Mouse (Mus musculus): ENCODE results near the gene Pmepa1.

Gene Pmepa1

DNA sequence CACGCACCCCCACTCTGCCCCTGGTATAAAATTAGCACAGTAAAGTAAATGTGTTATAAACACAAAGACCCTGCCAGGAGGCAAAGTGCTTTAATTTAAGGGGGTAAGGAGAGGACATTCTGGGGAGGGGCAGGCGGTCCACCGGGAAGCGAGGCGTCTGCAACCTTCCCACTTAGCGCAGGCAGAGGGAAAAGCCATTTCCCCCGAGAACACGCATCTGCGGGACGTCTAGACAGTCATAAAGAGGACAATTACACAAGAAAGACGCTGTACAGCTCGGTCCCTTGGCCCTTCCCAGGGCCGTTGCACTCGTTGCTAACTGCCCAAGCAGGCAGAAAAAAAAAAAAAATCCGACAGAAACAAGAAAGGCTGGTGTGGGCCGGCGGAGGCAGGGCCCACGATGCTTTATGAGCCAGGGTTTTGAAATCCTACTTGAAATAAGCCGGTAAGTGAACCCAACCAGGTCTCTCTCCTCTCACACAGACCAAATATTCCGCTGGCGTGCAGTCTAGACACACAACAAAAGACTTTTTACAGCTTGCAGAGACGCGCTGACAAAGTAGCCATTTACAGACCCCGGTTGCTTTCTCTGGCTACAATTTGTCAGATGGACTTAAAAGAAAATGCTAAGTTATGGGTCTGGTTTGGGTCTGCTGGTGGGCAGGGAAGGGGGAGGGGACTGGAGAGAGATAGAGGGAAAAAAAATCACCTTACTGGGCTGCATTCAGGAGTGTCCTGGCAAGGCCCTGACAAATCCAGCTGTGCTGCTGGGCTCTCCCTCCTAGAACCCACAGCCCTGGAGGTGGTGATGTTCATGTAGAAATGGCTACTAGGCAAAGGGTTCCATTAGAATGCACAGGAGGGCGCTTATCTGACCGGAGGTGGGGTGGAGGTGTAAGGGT is 22.3 kb downstream of the Pmepa1 start:
- peak; percentile 70 for DNase-seq (ENCODE audit: low spot score)

DNA sequence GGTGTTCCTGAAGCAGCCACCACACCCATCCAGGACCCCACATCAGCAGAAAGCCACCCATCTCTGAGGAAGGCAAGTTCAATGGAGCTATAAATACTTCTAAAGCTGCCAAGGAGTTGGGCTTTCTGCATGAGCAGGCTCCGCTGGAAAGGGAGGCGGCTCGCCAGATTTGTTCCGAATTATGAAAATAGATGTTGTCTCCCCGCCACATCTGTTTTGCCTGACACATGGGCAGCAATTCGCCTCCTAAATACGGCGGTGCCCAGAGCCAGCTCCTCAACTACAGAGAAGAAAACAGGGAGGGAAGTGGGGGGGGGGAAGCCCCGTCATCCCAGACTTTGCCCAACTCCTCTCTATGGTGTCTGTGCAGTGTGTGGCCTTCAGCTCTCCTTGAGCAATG is 24.7 kb downstream of the Pmepa1 start:
- no peak for DNase-seq (ENCODE audit: low spot score)

DNA sequence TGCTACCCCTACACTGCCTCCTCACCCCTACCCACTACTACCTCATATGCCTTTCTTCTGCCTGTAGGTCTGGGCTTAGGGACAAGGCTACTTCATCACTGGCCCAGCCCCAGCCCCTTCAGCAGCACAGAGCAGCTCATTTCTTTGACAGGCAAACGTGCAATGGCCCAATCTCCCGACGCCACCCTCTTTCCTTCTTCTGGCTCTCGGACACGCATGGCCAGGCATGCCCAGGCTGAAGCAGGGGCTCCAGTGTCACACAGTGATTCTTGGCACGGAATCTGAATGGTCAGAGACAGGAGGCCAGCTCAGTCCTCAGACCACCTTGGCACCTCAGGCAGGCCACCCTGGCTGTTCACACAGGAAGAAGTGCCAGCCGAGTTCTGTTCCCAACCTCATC is 25.2 kb downstream of the Pmepa1 start:
- DNase-seq (ENCODE audit: low spot score): no peak

DNA sequence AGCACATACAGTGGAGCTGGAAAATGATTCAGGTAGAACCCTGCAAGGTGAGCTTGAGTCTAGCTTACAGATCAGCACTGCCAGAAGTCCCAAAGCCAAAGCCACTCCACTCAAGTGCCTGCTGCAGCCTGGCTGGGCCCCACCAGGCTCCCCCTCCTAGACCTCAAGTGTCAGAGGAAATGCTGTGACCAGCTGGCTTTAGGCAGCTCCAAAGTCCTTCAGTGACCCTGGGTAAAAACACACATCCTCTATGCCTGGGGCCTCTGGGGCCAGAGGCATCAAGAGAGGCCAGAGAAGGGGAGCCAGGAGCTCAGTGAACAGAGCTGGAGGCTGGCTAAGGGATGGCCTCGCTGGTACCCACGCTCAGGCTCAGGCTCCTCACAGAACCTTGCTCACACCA is 25.9 kb downstream of the Pmepa1 start:
- DNase-seq (ENCODE audit: low spot score): no peak

DNA sequence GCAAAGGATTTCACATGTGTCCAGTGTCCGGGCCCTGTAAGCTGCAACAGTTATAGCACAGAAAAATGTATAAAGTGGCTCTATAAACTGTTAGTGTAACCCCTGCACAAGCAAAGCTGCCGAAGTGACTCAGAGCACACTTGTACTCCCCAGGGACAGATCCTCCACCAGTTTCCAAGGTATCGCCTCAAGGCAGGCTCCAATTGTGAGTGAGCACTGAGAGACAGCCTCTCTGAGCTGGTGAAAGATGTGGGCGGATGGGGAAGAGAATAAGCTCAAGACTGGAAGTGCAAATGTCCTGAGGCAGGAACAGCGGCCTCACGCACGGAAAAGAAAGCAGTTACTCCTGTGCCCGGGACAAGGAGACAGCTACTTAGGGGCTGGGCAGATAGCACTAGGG is 26.4 kb downstream of the Pmepa1 start:
- DNase-seq (ENCODE audit: low spot score): no peak

DNA sequence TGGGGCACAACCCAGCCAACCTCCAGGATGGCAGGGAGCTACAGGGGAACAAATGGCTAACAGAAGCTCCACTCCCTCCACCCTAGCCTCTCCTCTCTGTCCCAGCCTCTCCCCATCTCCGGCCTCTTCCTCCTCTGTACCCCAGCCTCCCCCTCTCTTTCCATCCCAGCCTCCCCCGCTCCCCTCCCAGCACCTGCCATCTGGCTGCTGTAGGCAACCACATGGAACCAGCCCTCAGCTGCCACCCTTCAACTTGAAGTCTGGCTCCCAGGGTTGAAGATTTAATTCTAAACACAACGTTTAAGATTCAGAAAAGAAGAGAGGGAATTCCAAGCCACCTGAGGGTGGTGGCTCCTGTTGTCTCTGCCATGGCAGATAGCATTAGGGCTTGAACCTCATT is 26.9 kb downstream of the Pmepa1 start:
- DNase-seq (ENCODE audit: low spot score): no peak

DNA sequence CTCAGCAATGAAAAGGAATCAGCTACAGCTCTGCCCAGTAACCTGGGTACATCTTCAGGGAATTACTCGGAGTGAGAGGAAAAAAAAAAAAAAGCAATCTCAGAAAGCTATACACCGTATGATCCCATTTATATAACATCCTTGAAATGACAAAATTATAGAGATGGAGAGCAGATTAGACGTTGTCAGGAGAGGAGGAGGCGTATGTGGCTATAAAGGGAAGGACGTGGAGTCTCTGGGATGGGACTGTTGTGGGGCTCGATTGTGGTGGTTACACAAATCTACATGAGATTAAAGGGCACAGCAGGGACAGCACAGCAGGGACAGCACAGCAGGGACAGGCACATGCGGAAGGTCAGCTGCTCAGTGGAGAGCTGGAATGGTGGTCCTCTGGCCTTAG is 27.5 kb downstream of the Pmepa1 start:
- no peak for DNase-seq (ENCODE audit: low spot score)

DNA sequence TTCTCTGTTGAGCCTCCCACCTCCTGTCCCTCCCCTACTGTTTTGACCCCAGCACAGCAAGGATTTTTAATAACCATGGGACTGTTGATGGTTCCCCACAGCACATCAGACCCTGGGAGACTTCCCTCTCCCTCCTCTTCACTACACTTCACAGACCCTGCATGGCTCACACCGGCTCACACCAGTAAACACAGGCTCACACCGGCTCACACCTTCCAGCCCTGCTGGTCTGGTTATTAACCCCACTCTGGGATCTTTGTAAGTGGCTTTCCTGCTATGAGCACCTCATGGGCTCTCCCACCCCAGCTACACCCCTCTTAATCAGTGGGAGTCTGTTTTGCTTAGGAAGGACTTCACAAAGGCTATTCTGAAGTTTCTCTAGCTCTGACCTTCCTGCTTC is 28.4 kb downstream of the Pmepa1 start:
- no peak for DNase-seq (ENCODE audit: low spot score)

DNA sequence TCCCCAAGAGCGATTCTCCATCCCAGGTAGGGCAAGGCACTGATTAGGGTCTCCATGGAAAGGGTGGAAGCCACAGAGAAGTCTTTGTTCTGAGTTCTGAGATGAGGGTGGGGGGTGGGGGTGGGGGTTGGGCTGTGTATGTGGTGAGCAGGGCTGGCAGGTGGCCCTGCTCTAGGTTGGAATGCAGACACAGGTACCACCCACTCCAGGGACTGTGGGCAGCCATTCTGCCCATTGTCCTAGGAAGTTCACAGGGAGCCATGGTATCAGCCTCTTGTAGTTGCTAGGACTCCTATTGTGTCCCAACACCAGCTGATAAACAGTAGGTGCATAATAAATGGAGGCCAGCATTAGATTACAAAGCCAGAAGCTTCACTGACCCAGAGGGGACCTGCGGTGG is 29.1 kb downstream of the Pmepa1 start:
- no peak for DNase-seq (ENCODE audit: low spot score)

DNA sequence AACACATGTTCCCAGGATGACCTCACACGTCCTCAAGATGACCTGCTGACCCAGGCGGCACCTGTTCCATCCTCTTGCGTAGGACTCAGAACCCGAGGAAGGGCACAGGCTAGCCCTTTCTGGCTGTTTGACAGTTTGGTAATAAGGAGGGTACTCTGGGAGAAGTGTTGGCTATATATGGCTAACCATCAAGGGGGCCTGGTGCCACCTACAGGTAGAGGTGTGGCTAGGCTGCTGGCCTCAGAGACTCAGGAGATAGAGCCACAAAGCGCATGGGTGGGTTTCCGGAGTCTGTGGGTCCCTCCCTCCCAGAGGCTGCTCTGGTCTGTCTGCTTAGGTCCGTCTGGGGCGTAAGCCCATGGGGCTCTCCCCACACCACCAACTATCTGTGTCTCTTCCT is 29.6 kb downstream of the Pmepa1 start:
- DNase-seq (ENCODE audit: low spot score): no peak

DNA sequence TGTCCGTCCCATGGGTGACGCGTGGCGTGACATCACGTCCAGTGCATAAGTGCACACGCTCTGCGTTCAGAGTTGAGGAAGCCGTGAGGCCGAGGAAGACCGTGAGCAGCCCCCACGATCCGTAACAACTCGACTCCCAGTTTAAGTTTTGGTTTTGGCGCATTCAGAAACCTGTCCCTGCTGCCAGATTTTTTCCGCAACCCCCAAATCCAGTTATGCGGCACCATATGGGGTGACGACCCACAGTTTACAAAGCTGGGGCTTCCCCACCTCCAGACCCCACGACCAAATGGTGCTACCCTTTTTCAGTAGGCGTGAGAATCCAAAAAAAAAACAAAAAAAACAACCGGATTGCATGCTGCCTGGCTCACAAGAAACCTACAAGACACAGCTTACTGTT is 31.1 kb downstream of the Pmepa1 start:
- DNase-seq (ENCODE audit: low spot score): no peak

DNA sequence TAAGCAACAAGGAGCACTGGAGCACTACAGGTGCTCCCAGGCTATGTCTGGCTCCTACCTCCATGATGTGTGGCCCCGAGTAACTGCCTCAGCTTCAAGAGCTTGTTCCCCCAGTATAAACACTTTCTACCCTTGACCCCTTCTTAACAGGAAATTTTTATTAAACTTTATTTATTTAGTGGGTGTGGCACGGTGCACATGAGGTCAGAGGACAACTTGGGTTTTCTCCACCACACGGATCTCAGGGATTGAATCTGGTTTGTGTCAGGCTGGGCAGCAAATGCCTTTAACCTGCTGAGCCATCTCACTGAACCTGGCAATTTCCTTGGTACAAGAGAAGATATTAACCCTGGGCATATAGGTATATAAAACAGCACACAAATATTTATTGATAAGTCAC is 32.2 kb downstream of the Pmepa1 start:
- DNase-seq (ENCODE audit: low spot score): no peak

DNA sequence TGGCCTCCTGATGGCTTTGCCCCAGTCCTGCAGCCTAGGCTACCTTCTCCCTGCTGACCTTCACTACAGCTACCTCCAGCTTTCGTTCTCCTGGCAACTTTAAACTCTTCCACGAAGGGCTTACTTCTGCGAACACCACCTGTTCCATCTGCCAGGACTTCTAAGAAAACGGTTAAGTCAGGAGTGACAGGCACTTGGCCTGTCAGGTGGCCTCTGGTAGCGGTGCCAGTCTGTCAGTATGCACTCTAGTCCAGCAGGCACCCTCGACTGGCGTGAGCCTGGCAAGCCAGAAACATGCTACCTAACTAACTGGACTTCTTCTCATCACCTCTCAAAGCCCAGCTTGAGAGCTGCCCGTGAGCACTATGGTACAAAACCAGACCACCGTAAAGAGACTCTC is 32.7 kb downstream of the Pmepa1 start:
- no peak for DNase-seq (ENCODE audit: low spot score)

DNA sequence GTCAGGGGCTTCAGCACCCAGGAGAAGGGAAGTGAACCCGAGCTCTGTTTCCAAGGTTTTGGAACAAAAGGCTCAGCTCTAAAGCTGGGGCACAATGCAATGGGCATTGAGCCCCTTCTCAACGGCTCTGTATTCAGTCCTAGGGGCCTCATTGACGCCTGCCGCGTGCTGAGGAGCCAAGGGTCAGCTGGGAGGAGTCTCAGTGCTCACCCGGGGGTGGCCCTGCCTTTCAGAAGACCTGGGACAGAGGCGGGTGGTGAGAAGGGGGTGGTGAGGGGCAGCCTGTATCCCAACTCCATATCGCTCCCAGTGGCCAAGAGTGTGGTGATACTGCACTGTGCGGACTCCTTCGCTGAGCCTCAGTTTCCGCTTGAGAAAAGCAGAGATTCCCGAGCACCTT is 33.5 kb downstream of the Pmepa1 start:
- DNase-seq (ENCODE audit: low spot score): peak; percentile 79

DNA sequence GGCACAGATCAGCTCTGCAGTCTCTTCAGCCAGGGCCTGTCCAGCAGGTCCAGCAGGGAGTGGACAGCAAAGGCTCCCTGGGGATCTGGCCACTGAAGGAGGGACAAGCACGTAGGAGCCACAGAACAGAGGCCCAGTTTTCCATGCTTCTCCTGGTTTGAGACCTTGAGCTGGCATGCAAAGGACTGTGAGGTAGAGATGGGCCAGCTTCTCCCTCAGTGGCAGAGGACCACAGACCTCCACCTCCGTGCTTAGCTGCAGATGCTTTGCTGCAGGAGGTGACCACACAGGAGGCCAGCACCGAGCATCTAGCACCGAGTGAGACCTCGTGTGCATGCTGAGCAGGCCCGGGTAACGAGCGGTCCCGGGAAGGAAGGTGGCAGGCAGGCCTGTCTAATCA is 35.6 kb downstream of the Pmepa1 start:
- no peak for DNase-seq (ENCODE audit: low spot score)

DNA sequence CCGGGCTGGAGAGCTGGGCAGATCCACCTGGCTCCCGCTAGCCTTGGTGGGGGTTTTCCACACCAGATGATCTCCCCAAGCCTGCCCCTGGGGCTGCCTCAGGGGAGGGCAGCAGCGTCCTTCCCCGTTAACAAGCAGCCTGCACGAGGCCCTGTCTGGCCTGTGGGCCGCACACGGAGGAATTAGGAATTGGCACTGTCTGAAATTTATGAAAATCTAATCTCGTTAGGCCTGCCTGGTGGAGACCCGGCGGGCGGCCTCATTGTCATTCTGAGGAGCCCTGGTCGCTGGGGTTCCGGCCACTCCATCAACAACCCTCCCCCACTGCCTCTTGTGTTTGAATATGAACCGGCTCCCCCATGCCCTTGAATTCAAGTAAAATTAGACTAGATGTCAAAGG is 37.8 kb downstream of the Pmepa1 start:
- DNase-seq (ENCODE audit: low spot score): peak; percentile 60

DNA sequence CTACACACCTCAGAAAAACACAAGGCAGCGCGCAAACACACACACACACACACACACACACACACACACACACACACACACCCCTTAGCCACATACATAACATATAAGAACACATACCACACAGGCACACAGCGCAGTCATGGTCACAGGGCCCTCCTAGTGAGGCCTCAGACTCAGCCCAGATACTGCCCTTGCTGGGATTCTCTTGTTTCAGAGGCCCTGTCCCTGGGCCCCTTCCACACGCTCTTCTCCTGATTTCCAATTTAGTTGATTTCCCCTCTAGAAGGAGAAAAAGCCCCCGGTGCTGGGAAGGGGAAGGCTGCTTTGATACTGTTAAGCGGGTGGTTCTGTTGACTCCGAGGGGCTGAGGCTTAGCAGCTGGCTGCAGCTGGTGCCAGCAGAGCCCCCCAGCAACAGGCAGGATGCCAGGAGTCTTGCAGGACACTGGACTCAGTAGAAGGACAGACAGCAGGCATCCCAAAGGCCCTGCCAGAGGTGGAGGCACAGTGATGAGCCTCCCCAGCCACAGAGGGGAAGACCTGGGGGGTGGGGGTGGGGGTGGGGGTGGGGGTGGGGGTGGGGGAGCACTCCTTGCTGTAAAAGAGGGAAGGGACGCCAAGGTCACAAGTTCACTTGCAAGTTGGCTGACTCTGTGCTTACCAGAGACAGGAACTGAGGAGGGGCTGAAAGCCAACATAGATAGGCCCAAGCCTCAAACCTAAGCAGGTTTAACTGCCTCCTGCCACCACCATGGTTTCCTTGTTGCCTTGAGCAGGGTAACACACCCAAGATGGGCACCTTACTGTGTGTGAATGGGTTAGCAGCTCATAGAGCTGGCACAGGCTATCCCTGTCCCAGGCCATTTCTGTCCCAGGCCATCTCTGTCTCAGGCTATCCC is 40.6 kb downstream of the Pmepa1 start:
- DNase-seq (ENCODE audit: low spot score): no peak

DNA sequence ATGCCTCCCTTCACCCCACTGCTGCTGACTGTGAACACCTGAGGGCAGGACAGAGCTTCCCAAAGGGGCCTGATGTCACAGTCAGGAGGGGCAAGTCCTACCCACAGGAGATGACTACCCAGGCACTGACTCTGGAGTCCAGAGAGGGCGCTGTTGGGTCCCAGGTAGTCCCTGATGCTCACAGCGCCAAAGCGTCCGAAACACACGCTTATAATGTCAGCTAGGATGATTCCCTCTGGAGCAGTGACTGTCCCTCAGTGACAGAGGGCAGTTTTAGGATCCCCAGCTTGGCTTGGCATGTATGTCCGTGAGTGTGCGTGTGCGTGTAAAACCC is 43.6 kb downstream of the Pmepa1 start:
- no peak for DNase-seq (ENCODE audit: low spot score)

DNA sequence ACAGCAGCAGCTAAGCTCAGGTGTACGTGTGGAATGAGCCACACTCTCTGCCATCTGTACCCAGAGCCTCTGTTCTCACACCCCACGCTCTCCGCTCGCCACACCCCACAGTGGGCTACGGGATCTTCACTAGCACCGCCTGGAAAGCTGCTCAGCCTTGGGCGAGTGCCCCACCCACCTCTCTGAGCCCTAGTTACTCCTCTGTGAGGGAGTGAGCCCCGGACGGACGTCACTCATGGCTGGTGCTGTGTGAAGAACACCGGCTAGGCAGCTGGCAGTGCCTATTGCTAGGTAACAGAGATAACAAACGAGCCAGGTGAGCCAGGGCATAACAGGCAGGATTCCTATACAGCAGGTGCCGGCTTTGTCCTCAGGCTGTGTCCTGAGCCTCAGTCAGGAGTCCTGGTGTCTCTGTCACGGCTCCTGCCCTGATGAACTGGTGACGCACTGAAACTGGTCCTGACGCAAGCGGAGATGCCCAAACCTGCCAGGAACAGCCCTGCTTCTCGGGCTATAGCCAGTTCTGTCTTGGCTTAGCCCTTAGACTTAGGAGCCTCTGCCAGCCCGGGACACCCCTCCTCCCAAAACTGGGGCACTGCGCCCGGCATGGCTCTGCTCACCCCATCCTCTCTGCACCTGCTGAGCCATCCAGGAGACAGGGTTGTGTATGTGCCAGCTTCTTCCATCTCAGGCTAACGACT is 44.1 kb downstream of the Pmepa1 start:
- no peak for DNase-seq (ENCODE audit: low spot score)

DNA sequence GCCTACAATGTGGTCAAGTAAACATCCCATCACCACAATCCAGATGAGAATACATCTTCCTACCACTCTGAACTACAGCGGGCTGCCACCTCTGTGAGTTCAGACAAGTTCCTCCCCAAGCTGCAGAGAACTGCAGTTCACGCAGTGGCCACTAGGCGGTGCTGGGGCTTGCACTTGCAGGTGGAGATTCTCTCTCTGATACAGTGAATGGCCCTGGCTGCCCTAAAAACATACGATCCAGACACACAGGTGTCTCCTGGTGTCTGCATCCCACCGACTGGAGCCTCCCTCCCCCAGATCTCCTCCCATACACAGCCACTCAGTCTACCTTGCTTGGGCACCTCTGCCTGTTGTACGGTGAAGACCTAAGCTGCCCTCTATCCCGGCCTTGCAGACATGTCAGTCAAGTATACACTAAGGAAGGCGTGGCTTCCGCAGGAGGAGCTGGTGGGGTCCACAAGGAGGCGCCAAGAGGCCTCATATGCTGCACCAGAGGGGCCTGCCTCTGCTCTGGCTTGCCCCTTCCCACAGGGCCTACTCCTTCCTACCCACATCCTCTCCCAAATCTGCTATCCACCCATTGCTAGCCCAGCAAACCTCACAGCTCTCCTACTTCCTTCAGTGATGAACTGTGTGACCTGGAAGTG is 46.6 kb downstream of the Pmepa1 start:
- DNase-seq (ENCODE audit: low spot score): peak; percentile 93

DNA sequence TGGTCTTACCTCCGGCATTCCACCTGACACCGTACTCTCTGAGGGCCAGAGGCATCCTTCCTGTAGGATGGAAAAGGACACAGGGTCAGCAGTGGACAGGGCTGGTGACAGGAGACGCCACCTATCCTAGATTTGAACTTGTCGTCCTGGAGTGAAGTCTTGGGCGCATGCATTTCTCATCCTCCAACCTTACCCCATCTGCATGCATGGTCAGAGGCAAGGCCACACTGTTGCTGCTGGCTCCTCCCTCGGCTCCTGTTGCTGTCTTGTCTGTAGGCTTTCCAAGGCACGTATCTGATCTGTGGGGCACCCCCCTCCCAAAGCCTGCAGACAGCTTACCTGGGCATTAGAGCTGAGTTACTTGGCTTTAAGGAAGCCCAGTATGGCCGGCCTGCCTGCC is 47.8 kb downstream of the Pmepa1 start:
- no peak for DNase-seq (ENCODE audit: low spot score)

DNA sequence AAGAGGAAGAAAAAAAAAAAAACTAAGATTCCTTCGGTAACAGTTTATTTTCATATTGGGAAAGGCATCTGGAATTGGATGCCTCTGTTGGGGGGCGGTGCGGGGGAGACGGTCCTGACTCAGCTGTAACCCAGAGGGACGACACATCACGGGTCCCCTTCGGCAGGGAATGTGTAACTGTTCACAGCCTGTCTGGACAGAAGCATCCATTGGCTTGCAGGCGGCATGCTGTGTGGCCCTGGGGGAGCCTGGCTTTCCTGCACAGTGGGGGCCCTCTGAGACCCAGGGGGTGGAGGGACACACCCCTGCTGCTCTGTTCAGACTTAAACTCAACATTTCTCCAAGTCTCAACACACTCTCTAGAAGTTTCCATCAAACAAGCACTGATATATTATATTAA is 49.5 kb downstream of the Pmepa1 start:
- no peak for DNase-seq (ENCODE audit: low spot score)

All from embryo, embryonic 10.5 days (tissue).